In genomic region chr9:13484267-13485240, GRCm38 (mm10) we compare ENCODE assay signal across 10 mouse cellular contexts. TPM values are rescaled to one million over a fixed set of nuclear protein-coding genes. Genes with fewer than 3 reads are reported as not detected.
DNase-seq lines count a peak whose midpoint lies in the region; ATAC-seq and TF ChIP-seq lines count a peak whose summit lies in the region.
"Had no signal": no experiment of that assay in that cellular context is flagged by ENCODE, and none has a peak within 500 bp of the region (broad histone marks: within the 10 kb centered on the region; RNA-seq: fewer than 3 reads in every experiment).

No protein-coding gene starts in this region.

- no peak for DNase-seq in intestine, embryonic 14.5 days (ENCODE audit: low spot score)
- DNase-seq in thymus, adult 2 months, result no peak
- DNase-seq in thymus, adult 18-20 months, result no peak
- DNase-seq in limb, embryonic 14.5 days (ENCODE audit: low spot score), result no peak
- peak; percentile 29 for DNase-seq in thymus, postnatal 4 days
- DNase-seq in cerebellum, postnatal 25 days, result no peak

- no peak for TF ChIP-seq CTCF in intestine, postnatal 0 days (IDR thresholded peaks at IDR 0.05; ENCODE audit: low read depth)
- TF ChIP-seq CTCF in thymus, adult 2 months (IDR thresholded peaks at IDR 0.05; ENCODE audit: borderline replicate concordance, control insufficient read depth, extremely low read depth, insufficient read depth, low read length, poor library complexity), result no peak

- no peak overlapping the region for H3K4me3 ChIP-seq in intestine, embryonic 14.5 days (ENCODE audit: low read depth, low read length)
- H3K4me3 ChIP-seq in intestine, postnatal 0 days (ENCODE audit: low read depth, low read length), result no peak overlapping the region
- H3K4me3 ChIP-seq in thymus, adult 2 months (ENCODE audit: control insufficient read depth, insufficient read depth, low read length), result no peak overlapping the region
- H3K4me3 ChIP-seq in limb, embryonic 14.5 days (replicated peaks; ENCODE audit: low read length), result no peak overlapping the region
- H3K4me3 ChIP-seq: erythroblast, embryonic 14.5 days; neural tube, embryonic 13.5 days had no signal

- H3K9ac ChIP-seq in intestine, embryonic 14.5 days (ENCODE audit: low read length), result no peak overlapping the region
- H3K9ac ChIP-seq in intestine, postnatal 0 days (ENCODE audit: low read depth, low read length), result no peak overlapping the region
- H3K9ac ChIP-seq in limb, embryonic 14.5 days (ENCODE audit: low read depth, low read length, severe bottlenecking), result 0 out of 2 replicates have a peak overlapping the region, but pooled peaks have one; percentile 22
- H3K9ac ChIP-seq: neural tube, embryonic 13.5 days had no signal

- H3K9me3 ChIP-seq in intestine, embryonic 14.5 days (ENCODE audit: control insufficient read depth, low read length), result no peaks in the 10 kb centered on the region
- H3K9me3 ChIP-seq in intestine, postnatal 0 days (ENCODE audit: control insufficient read depth), result no peaks in the 10 kb centered on the region
- no peaks in the 10 kb centered on the region for H3K9me3 ChIP-seq in limb, embryonic 14.5 days (ENCODE audit: control insufficient read depth, low read length)
- H3K9me3 ChIP-seq: neural tube, embryonic 13.5 days had no signal

- H3K27me3 ChIP-seq in intestine, embryonic 14.5 days (replicated peaks; ENCODE audit: control insufficient read depth, insufficient read depth, low read length), result no peaks in the 10 kb centered on the region
- H3K27me3 ChIP-seq in intestine, postnatal 0 days (replicated peaks; ENCODE audit: control insufficient read depth, insufficient read depth, low read length), result no peaks in the 10 kb centered on the region
- H3K27me3 ChIP-seq in thymus, adult 2 months (ENCODE audit: control insufficient read depth, insufficient read depth, low read length), result no peaks in the 10 kb centered on the region
- no peaks in the 10 kb centered on the region for H3K27me3 ChIP-seq in limb, embryonic 14.5 days (ENCODE audit: control insufficient read depth, insufficient read depth, low read length)
- H3K27me3 ChIP-seq: neural tube, embryonic 13.5 days had no signal

- ATAC-seq in intestine, embryonic 14.5 days (replicated peaks; ENCODE audit: low FRiP score, low TSS enrichment, low read depth), result peak; percentile 50; the same call in 1 of the 2 replicates
- ATAC-seq in intestine, postnatal 0 days, result no peak
- ATAC-seq in limb, embryonic 14.5 days (ENCODE audit: low FRiP score, low read depth), result no peak
- no peak for ATAC-seq in cerebellum, adult (ENCODE audit: insufficient number of reproducible peaks, low FRiP score, low TSS enrichment)

- 42% methylated on average over 12 of the region's 12 CpGs for WGBS in intestine, embryonic 14.5 days
- 51% methylated on average over 12 of the region's 12 CpGs for WGBS in intestine, postnatal 0 days
- 51% methylated on average over 12 of the region's 12 CpGs for WGBS in thymus, adult 2 months
- WGBS in limb, embryonic 14.5 days, result 48% methylated on average over 12 of the region's 12 CpGs

- H3K36me3 ChIP-seq in intestine, embryonic 14.5 days (ENCODE audit: control insufficient read depth, insufficient read depth, low read length), result no peaks in the 10 kb centered on the region
- H3K36me3 ChIP-seq in intestine, postnatal 0 days (ENCODE audit: control insufficient read depth, insufficient read depth), result no peaks in the 10 kb centered on the region
- H3K36me3 ChIP-seq in thymus, adult 2 months (ENCODE audit: control insufficient read depth, insufficient read depth, low read length), result no peaks in the 10 kb centered on the region
- H3K36me3 ChIP-seq in limb, embryonic 14.5 days (ENCODE audit: control insufficient read depth, insufficient read depth, low read length), result no peaks in the 10 kb centered on the region
- H3K36me3 ChIP-seq: neural tube, embryonic 13.5 days had no signal

- peak overlapping the region; percentile 57 for H3K27ac ChIP-seq in intestine, embryonic 14.5 days (ENCODE audit: low read depth)
- no peak overlapping the region for H3K27ac ChIP-seq in intestine, postnatal 0 days (ENCODE audit: low read depth, low read length)
- H3K27ac ChIP-seq in thymus, adult 2 months (ENCODE audit: control insufficient read depth, insufficient read depth, low read length), result peak overlapping the region; percentile 99
- no peak overlapping the region; the same call in 1 of the 2 replicates for H3K27ac ChIP-seq in limb, embryonic 14.5 days (replicated peaks; ENCODE audit: low read depth, low read length)
- H3K27ac ChIP-seq: neural tube, embryonic 13.5 days had no signal

- peak overlapping the region; percentile 14 for H3K4me2 ChIP-seq in intestine, embryonic 14.5 days (ENCODE audit: low read length)
- H3K4me2 ChIP-seq in intestine, postnatal 0 days (replicated peaks; ENCODE audit: low read depth), result no peak overlapping the region
- no peak overlapping the region for H3K4me2 ChIP-seq in limb, embryonic 14.5 days (replicated peaks; ENCODE audit: low read depth, low read length, severe bottlenecking)
- H3K4me2 ChIP-seq: neural tube, embryonic 13.5 days had no signal

- peaks cover 23% of the 10 kb centered on the region for H3K4me1 ChIP-seq in intestine, embryonic 14.5 days (replicated peaks; ENCODE audit: control insufficient read depth, insufficient read depth, low read length)
- no peaks in the 10 kb centered on the region for H3K4me1 ChIP-seq in intestine, postnatal 0 days (replicated peaks; ENCODE audit: control insufficient read depth, insufficient read depth, low read length)
- H3K4me1 ChIP-seq in thymus, adult 2 months (replicated peaks; ENCODE audit: control insufficient read depth, insufficient read depth, low read length), result peaks cover 12% of the 10 kb centered on the region
- peaks cover 22% of the 10 kb centered on the region for H3K4me1 ChIP-seq in limb, embryonic 14.5 days (ENCODE audit: control insufficient read depth, insufficient read depth, low read length)

- TF ChIP-seq POLR2A in thymus, adult 2 months (IDR thresholded peaks at IDR 0.05; ENCODE audit: control insufficient read depth, extremely low read depth, insufficient read depth, low read length, poor library complexity), result no peak
- TF ChIP-seq POLR2A in limb, embryonic 14.5 days (IDR thresholded peaks at IDR 0.05; ENCODE audit: borderline replicate concordance, extremely low read depth, insufficient read depth, insufficient read length), result no peak

RNA-seq across cellular contexts. Expression of gene Gm17571, which starts 38.0 kb away (rescaled TPM):
- not detected in 2 replicates for polyA plus RNA-seq in intestine, embryonic 14.5 days (2014; fragmentation: Nextera tagmentation; extraction: Ambion mirVana)
- not detected in 2 replicates for polyA plus RNA-seq in intestine, postnatal 0 days (2015; fragmentation: Nextera tagmentation; extraction: Ambion mirVana)
- not detected in 2 replicates for polyA plus RNA-seq in thymus, adult 2 months (2012; rRNA removed)
- polyA plus RNA-seq in limb, embryonic 14.5 days (2012; rRNA removed), result not detected in 2 replicates
- polyA plus RNA-seq in limb, embryonic 14.5 days (2014; fragmentation: Nextera tagmentation; extraction: Ambion mirVana), result not detected in 2 replicates
- polyA plus RNA-seq: erythroblast, embryonic 14.5 days; neural tube, embryonic 13.5 days had no signal

Comparison
In these comparisons a context has a peak if more than half of its experiments do, and no peak if none do; other contexts are left out.
1. H3K27ac ChIP-seq: peak in intestine, embryonic 14.5 days (single experiment) and thymus, adult 2 months (single experiment); none in intestine, postnatal 0 days (single experiment) and limb, embryonic 14.5 days (single experiment).